Comparison of ENCODE assay signal across 19 mouse cellular contexts in genomic region chr11:37434600-37434999, GRCm38 (mm10).
DNase-seq lines count a peak whose midpoint lies in the region.
"Had no signal": no experiment of that assay in that cellular context is flagged by ENCODE, and none has a peak within 500 bp of the region (broad histone marks: within the 10 kb centered on the region; RNA-seq: fewer than 3 reads in every experiment).

No protein-coding gene starts in this region.

- DNase-seq in frontal cortex, adult 2 months (ENCODE audit: extremely low spot score in 1 of 2, low spot score in 1 of 2), result peak; percentile 7 to 36
- DNase-seq in frontal cortex, postnatal 10 days (ENCODE audit: low spot score in 2 of 2), result no peak
- DNase-seq in left cerebral cortex, postnatal 25 days (ENCODE audit: low spot score in 2 of 2), result peak; percentile 14 to 71
- DNase-seq in left cerebral cortex, adult 18-20 months (ENCODE audit: low spot score in 2 of 2), result no peak
- DNase-seq in right cerebral cortex, adult 18-20 months, result peak; percentile 3
- no peak for DNase-seq in right cerebral cortex, postnatal 4 days
- DNase-seq in brain, adult 2 months (ENCODE audit: low read depth, low spot score), result peak; percentile 64
- no peak for DNase-seq in thymus, postnatal 36 days
- DNase-seq: adrenal gland, postnatal 10 days; adrenal gland, postnatal 36 days; B cell, adult 2 months; cerebellum, adult 11 months; cerebellum, adult 2 months; cerebellum, adult 9-11 months; cerebellum, postnatal 25 days; gastrocnemius, postnatal 25 days; heart, adult 18-20 months; heart, postnatal 10 days; heart, postnatal 36 days had no signal

- intact Hi-C loops in left cerebral cortex, postnatal 25 days (cut with DNase I), result loop anchor here (10.0 kb wide), 1 partner anchor 200 kb away; the partner anchor contains the start of gene Tenm2

Comparison
In these comparisons a context has a peak if more than half of its experiments do, and no peak if none do; other contexts are left out.
1. DNase-seq: peak in frontal cortex, adult 2 months (2 of 2), left cerebral cortex, postnatal 25 days (2 of 2), right cerebral cortex, adult 18-20 months (single experiment) and brain, adult 2 months (single experiment); none in frontal cortex, postnatal 10 days (0 of 2), left cerebral cortex, adult 18-20 months (0 of 2), right cerebral cortex, postnatal 4 days (single experiment) and thymus, postnatal 36 days (0 of 2).